Mouse (Mus musculus) testis, adult 2 months (tissue): ENCODE data around the gene Ppp1cc.

ENCODE experiments used
- CTCF ChIP-seq: fragments of 200-500 bp; IDR thresholded peaks from 2 replicates; pipeline ENCODE4 v1.5.1; 2012; ENCODE audit warnings: low read depth, mild to moderate bottlenecking, inconsistent platforms, low read length, moderate library complexity; ENCODE audit not compliant: control insufficient read depth, insufficient read depth, insufficient replicate concordance
- POLR2A ChIP-seq: fragments of 200-500 bp; IDR thresholded peaks from 2 replicates; pipeline ENCODE4 v1.6.1; 2012; ENCODE audit warnings: low read depth, mild to moderate bottlenecking, inconsistent platforms, low read length, moderate library complexity; ENCODE audit not compliant: control insufficient read depth

GRCm38 (mm10) chr5:122142230-122142992 lies 15.7 kb upstream of the Ppp1cc start:
- no peak for TF ChIP-seq POLR2A
- TF ChIP-seq CTCF, result peak; percentile 81
